Mouse (Mus musculus) liver (tissue): ENCODE results near the gene Irf3.
A peak's percentile ranks its signal among the peaks of the same experiment; 100 is the strongest.

Experiments
- DNase-seq: peaks from one replicate; pipeline ENCODE4 v3.0.0-alpha.2; 2020; ENCODE audit warnings: mixed read lengths

The Irf3 gene

DNA sequence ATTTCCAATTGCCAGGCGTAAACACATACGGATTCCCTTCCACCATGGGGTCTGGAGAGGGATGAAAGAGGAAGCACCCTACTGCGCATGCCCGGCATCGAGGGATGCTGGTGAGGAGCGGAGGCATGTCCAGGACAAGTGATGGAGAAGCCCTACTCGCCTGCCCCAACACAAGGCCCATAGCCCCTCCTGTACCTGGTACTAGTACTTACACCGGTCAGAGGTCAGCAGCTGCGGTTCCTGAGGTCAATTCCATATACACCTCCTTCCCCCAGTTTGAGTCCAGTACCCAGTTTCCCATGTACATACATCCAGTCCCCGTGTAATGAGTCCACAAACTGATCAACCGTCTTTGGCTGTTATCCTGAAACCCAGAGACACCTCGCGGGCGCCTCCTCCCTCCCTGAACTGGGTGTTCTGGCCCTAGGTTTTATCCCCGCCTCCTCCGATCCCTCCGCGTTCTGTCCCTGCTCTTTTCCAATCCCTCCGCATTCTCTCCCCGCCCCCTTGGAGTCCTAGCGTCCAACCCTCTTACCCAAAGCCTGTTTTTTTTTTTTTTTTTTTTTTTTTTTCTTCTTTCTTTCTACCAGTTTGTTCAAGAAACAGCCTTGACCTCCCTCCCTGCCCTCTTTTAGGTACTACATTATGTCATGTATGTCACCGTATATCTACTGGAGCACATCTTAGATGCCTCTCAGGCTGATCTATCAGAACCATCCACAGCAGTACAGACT, 22.9 kb upstream of the Irf3 start, which contains the start of gene Cpt1c:
Cpt1c (minus strand) TSS at position 469 of the 734 bp plus-strand sequence.
- DNase-seq, result peak; percentile 81

- DNase-seq, result no peak
Observed at GRCm38 (mm10) chr7:44975117-44975419, 22.4 kb upstream of the Irf3 start.

GRCm38 (mm10) chr7:44978300-44978699, 19.1 kb upstream of the Irf3 start:
- DNase-seq, result no peak

DNA sequence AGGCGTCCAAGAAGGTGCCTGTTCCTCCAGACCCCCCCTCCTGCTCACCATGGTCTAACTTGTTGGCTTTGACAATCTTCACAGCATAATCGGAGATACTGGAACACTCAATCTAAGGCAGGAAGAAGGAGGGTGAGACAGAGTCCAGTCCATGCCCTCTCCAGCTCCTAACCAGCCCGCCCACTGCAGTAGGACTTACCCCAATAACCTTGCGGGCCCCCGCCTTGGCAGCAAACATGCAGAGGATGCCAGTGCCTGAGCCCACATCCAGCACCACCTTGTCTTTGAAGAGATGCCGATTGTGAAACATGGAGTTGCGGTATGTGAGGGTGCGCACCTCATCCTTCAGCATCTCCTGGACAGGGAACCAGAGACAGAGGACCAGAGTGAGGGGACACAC, 15.9 kb upstream of the Irf3 start:
- DNase-seq, result no peak

GRCm38 (mm10) chr7:44983085-44983484, 14.4 kb upstream of the Irf3 start:
- peak; percentile 87 for DNase-seq

- DNase-seq, result no peak
Observed at GRCm38 (mm10) chr7:44983944-44984832, 13.3 kb upstream of the Irf3 start.

DNA sequence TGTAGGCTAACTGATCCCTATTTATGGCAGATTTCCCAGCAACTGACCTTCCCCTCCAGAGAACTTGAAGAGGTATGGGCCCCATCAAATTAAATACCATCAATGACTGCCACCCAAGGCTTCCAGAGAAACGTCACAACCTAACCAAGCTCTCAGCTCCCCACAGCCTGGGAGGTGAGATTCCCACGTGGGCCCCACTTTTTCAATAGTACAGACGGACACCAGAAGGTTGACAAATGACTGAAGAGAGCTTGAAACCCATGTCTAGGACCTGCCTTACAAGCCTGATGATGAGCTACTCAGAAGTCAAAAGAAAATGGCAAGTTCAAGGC, 12.6 kb upstream of the Irf3 start:
- no peak for DNase-seq

GRCm38 (mm10) chr7:44985595-44986191, 11.8 kb upstream of the Irf3 start:
- peak; percentile 79 for DNase-seq

DNA sequence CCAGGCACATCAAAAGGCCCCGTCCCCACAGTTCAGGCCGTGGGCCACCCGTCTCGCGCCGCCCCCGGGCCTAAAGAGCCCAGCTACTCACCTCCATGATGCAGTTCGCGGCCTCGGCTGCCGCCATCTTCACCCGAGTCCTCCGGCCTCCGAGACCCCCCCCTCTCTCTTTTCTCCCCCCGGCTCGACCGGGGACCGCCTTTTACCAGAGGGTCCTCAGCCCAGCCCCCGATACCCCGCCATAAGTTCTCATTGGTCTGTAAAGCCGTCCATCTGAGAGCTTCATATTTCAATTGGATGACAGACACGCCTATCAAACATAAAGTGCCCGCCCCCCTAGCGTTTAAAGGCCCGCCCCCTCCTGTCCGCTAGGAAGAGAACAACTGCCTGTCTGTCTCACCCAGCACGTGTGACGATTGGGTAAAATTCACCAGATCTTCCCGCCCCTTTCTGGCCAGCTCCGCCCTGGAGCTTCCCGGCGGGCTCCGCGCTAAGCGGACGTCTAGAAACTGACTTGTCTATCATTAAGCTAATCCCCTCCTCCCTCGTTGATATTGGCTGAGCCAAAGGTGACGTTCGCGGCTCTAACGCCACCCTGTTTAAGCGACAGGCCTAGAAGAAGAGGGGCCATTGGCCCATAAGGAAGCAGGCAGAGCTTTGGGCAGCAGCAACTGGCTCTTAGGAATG, 11.1 kb upstream of the Irf3 start, which contains the start of gene Prmt1:
Prmt1 (minus strand) TSS at position 377 of the 687 bp plus-strand sequence.
- peak; percentile 98 for DNase-seq

DNA sequence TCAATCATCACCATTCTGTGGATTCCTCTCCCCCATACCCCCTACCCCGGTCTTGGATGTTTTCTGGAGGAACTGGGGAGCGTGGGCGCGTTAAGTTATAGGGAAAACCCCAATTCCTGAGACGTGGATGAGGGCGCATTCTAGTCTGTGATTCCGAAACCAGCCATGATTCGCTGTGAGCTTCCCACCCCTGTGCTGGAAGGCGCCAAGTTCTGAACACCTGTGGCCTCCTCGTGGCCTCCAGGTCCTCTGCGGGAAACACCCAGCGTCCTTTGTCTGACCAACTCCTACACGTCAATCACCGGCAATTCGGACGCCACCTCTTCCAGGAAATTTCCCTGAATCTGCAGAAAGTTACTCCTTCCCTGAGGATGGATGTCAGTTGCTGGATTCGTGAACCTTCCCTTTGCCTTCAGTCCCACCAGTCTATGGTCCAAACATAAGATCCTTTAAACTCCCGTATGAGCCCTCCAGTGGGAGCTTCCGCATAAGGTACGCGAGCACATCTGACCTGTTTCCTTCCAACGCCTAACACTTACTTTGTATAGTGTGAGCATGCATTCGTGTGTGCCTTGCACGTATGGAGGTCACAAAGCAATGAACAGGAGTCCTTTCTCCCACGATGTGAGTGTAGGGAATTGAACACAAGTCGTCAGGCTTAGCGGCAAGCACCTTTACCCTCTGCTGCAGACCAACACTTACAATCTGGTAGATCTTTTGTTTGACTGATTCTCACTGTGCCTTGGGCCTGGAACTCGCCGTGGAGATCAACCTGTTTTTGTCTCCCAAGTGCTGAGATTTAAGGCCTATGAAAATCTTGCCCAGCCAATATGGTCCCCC, 10.3 kb upstream of the Irf3 start:
- DNase-seq, result no peak

DNA sequence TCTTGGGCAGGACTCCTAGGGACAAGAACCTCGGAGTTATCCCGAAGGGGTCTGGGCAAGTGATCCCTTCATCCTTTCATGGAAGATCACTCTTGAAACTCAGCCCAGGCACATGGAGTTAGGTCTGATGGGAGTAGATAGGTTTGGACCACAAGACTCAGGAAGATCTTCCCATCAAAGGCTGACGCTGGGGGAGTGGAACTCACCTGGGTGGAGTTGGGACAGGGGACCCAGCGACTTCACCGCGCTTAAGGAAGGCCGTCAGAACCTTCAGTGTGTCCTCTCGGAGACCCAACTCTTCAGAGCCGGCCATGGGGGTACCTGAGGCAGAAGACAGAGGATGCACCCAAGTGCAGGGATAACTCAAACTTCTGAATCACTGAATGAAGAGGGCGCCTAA, 776 bp upstream of the Irf3 start:
- no peak for DNase-seq

DNA sequence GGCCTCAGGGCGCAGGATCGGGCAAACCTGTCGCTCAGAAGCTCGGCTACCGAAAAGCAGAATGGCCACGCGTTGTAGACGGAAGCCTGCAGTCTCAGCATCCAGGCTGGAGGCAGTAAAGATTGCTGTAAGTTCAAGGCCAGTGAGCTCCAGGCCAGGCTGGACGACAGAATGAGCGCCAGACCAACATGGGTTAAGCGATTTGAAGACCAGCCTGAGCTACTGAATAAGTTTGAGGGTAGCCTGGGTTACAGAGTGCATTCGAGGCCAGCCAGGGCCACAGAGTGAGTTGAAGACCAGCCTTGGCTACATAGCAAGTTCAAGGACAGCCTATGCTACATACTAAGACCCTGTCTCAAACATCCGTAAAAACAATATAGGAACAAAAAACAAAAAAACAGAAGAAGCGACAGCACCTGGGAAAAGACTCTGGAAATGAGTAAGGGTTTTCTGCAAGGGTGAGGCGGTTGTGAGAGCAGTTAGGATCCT, 536 bp downstream of the Irf3 start:
- DNase-seq, result no peak

DNA sequence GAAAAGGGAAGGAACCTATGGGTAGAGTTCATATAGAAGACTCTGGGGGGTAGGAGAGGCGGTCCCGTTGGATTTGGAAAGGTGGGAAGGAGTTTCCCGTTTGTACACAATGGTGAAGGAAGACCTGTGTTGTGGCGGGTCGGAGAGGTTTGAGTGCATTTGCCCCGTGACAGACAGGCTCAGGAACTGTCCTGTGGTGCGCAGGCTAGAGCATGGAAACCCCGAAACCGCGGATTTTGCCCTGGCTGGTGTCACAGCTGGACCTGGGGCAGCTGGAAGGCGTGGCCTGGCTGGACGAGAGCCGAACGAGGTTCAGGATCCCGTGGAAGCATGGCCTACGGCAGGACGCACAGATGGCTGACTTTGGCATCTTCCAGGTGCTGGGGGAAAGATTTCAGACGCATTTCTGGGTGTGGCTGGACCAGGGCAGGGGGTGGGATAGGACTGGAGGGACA, 1.1 kb downstream of the Irf3 start, which contains the start of gene Bcl2l12:
Bcl2l12 (minus strand) TSS at position 212 of the 455 bp plus-strand sequence.
- DNase-seq, result peak; percentile 73

DNA sequence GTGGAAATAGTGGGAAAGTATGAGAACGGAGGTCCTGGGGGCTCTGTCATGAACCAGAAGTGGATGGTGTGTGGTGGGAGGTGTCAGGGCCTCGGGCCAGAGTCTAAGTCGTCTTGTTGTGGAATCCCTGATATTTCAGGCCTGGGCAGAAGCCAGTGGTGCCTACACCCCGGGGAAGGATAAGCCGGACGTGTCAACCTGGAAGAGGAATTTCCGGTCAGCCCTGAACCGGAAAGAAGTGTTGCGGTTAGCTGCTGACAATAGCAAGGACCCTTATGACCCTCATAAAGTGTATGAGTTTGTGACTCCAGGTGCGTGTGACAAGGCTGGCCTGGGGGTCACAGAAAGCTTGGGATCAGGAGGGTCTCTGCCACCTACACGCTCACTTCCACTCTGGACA, 2.3 kb downstream of the Irf3 start:
- no peak for DNase-seq

- DNase-seq, result no peak
Observed at GRCm38 (mm10) chr7:45000539-45001114, 3.2 kb downstream of the Irf3 start.

DNA sequence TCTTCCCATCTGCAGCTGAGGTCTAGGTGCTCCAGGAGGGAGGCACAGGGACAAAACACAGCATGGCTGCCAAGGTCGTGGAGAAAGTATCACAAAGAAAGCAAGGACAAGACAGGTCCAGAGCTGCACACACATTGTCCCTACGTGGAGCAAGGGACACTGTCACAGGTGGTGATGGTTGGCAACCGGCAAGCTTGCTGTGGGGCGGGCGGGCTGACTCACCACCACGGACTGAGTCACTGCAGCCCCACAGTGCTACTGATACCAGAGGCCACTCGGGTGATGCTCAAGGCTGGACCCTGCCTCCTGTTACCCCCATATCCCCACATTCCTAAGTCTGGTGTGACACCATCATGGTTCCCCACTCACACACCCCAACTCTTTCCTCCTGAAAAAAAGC, 5.0 kb downstream of the Irf3 start:
- no peak for DNase-seq

DNA sequence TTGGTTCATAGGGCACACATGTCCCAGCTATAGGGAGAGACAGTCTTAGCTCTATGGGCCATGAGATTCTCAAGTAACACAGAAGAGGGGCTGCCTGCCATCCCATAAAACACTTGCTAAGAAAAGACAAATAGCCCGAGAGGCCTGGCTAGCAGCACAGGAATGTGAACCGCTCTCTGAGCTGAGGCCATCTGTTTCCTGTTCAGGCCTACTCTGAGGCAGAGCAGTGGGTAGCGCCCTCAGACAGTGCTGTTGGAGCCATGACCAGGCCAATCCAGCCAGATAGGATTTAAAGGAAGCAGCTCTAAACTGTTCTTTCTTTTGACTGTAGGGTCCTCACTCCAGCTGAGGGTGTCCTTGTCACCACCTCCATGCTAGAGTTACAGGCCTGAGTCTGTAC, 7.1 kb downstream of the Irf3 start:
- DNase-seq, result no peak

DNA sequence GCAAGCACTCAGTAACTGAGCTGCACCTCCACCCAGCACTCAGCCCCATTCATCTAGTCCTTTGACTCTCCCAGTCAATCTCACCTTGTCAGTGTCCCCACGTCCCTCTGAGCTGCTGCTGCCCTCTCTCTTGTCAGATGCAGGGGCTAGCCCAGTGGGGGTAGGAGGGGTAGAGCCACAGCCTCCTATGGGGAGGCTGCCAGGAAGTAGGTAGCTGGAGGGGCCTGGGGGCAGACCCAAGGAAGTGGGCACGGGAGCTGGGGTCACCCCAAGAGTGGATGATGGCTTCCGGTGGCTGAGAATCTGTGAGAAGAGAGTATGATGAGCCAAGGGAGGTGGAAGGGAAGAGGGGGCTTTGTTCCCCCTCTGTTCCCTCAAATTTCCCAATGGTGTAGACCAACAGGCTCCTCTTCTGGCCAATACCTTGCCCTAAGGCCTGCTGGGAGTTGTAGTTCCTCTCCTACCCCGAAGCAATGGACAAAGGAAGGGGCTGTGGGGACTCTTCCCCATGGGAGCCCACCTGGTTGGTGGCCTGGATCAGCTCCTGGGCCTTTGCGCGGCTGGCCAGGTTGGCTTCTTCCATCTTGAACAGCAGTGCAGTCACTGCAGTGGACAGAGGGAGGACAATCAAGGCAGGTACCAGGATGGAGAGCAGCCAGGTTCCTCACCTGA, 8.0 kb downstream of the Irf3 start:
- no peak for DNase-seq

GRCm38 (mm10) chr7:45006503-45006902, 9.1 kb downstream of the Irf3 start:
- DNase-seq, result no peak

DNA sequence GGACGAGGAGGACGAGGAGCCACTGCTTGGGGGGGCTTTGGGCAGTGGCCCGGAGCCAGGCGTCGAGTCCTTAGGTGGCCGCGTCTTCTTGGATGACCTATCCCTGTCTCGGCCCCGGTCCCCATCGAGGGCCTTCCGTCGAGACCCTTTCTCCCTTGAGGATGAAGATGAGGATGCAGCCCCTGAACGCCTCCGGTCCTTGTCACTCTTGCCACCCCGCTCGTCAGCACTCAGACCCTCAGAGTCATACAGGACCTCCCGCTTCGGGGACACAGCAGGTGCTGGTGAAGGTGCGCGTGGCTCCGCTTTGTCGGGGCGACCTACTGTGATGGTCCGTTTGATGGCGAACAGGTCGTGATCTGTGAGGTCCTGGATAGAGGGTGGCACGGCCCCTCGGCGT, 9.7 kb downstream of the Irf3 start:
- DNase-seq, result no peak

DNA sequence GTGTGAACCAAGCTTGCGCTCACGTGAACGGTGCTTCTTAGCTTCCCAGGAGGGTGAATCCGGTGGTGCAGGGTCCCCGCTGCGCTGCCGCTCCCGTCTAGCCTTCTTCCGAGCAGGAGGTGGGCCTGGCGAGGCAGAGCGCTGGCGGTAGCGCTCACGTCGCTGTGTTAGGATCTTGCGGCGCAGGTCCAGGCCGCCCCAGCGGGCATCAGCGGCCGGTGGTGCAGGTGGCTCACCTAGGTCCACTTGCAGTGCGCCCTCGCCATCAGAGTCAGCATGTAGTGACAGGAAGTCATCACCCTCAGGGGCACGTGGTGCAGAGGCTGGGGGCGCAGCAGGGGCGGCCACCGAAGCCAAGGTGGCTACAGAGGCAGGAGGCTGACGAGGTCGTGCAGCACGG, 10.4 kb downstream of the Irf3 start:
- DNase-seq, result no peak
